Mouse (Mus musculus): ENCODE measurements around the gene E2f1. TPM values are rescaled to one million over a fixed set of nuclear protein-coding genes. Genes with fewer than 3 reads are reported as not detected.

The E2f1 gene
- polyA plus RNA-seq, 1 experiment from 2014 or later, result 7.3 TPM

DNA sequence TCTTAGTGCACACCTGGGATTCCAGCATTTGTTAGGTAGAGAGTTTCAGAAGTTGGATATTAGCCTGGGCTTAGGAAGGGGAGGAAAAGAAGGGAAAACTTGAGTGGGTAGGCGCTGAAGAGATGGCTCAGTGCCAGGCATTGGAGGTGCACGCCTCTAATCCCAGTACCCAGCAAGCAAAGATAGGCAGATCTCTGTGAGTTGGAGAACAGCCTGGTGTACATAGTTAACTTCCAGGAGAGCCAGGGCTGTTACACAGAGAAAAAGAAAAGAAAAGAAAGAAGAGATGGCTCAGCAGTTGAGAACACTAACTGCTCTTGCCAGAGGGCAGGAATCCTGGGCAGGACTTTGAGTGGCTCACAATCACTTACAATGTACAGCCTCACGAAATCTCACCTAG is 43.2 kb downstream of the E2f1 start:
- no peaks in the 10 kb centered on the region for H3K4me1 ChIP-seq (ENCODE audit: insufficient read depth)
- no peak overlapping the region for H3K9ac ChIP-seq (replicated peaks)
- ATAC-seq (no peak), DNase-seq (no peak)
- no peak overlapping the region for H3K27ac ChIP-seq (ENCODE audit: low read depth)
- no peaks in the 10 kb centered on the region for H3K9me3 ChIP-seq (ENCODE audit: low read length)
- no peaks in the 10 kb centered on the region for H3K27me3 ChIP-seq (ENCODE audit: insufficient read depth, low read length)
- H3K4me2 ChIP-seq (ENCODE audit: low read depth, low read length), result no peak overlapping the region
- WGBS (ENCODE audit: insufficient replicate concordance), result 72% methylated on average over 3 of the region's 3 CpGs
- H3K36me3 ChIP-seq (replicated peaks; ENCODE audit: insufficient read depth, low read length), result peaks cover 49% of the 10 kb centered on the region
- no peak for TF ChIP-seq EP300 (IDR thresholded peaks at IDR 0.05; ENCODE audit: low read depth)
- no peak for TF ChIP-seq CTCF (IDR thresholded peaks at IDR 0.05; ENCODE audit: low read depth)
- H3K4me3 ChIP-seq (ENCODE audit: low read depth, low read length), result no peak overlapping the region

- DNase-seq, result no peak
- TF ChIP-seq CTCF (IDR thresholded peaks at IDR 0.05; ENCODE audit: low read depth) (no peak), EP300 (IDR thresholded peaks at IDR 0.05; ENCODE audit: low read depth) (no peak)
- no peak overlapping the region for H3K9ac ChIP-seq (replicated peaks)
Measured at GRCm38 (mm10) chr2:154525285-154525684, 44.4 kb downstream of the E2f1 start.

DNA sequence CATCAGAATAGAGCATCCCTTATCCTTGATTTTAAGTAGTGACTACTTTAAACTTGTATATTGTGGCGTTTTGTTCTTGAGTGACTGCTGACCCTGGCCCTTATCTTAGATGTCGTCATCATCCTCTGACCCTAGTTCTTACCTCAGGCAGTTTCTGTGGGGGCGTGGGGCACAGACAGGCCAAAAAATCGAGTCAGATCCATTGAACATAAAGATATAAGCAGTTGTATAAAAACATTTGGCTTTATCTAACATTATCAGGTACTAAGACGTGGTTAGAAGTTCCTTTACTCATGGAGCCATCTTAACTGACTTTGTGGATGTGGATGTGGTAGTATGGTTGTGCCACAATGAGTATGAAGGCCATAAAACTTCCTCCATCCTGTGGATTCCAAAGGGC is 47.4 kb downstream of the E2f1 start:
- Histone ChIP-seq H3K4me3 (ENCODE audit: low read depth, low read length) (no peak overlapping the region), H3K27me3 (ENCODE audit: insufficient read depth, low read length) (no peaks in the 10 kb centered on the region), H3K36me3 (replicated peaks; ENCODE audit: insufficient read depth, low read length) (peaks cover 39% of the 10 kb centered on the region), H3K9me3 (ENCODE audit: low read length) (no peaks in the 10 kb centered on the region), H3K4me1 (ENCODE audit: insufficient read depth) (no peaks in the 10 kb centered on the region), H3K9ac (replicated peaks) (no peak overlapping the region), H3K4me2 (ENCODE audit: low read depth, low read length) (no peak overlapping the region), H3K27ac (ENCODE audit: low read depth) (no peak overlapping the region)
- 58% methylated on average over 5 of the region's 5 CpGs for WGBS (ENCODE audit: insufficient replicate concordance)
- no peak for DNase-seq
- no peak for TF ChIP-seq EP300 (IDR thresholded peaks at IDR 0.05; ENCODE audit: low read depth)
- TF ChIP-seq CTCF (IDR thresholded peaks at IDR 0.05; ENCODE audit: low read depth), result no peak
- ATAC-seq, result no peak

More at GRCm38 (mm10) chr2:154525285-154525684, 44.4 kb downstream of the E2f1 start:
- 77% methylated on average over 2 of the region's 2 CpGs for WGBS (ENCODE audit: insufficient replicate concordance)
- H3K4me2 ChIP-seq (ENCODE audit: low read depth, low read length), result no peak overlapping the region
- no peaks in the 10 kb centered on the region for H3K9me3 ChIP-seq (ENCODE audit: low read length)
- no peaks in the 10 kb centered on the region for H3K4me1 ChIP-seq (ENCODE audit: insufficient read depth)
- peaks cover 42% of the 10 kb centered on the region for H3K36me3 ChIP-seq (replicated peaks; ENCODE audit: insufficient read depth, low read length)
- H3K4me3 ChIP-seq (ENCODE audit: low read depth, low read length), result no peak overlapping the region
- ATAC-seq, result no peak
- H3K27me3 ChIP-seq (ENCODE audit: insufficient read depth, low read length), result no peaks in the 10 kb centered on the region
- H3K27ac ChIP-seq (ENCODE audit: low read depth), result no peak overlapping the region

- Histone ChIP-seq H3K9me3 (ENCODE audit: low read length) (no peaks in the 10 kb centered on the region), H3K4me2 (ENCODE audit: low read depth, low read length) (no peak overlapping the region), H3K36me3 (replicated peaks; ENCODE audit: insufficient read depth, low read length) (peaks cover 36% of the 10 kb centered on the region), H3K4me1 (ENCODE audit: insufficient read depth) (no peaks in the 10 kb centered on the region), H3K27me3 (ENCODE audit: insufficient read depth, low read length) (no peaks in the 10 kb centered on the region), H3K27ac (ENCODE audit: low read depth) (no peak overlapping the region), H3K9ac (replicated peaks) (no peak overlapping the region), H3K4me3 (ENCODE audit: low read depth, low read length) (no peak overlapping the region)
- no peak for ATAC-seq
- TF ChIP-seq EP300 (IDR thresholded peaks at IDR 0.05; ENCODE audit: low read depth) (no peak), CTCF (IDR thresholded peaks at IDR 0.05; ENCODE audit: low read depth) (no peak)
- DNase-seq, result no peak
Measured at GRCm38 (mm10) chr2:154521449-154521848, 48.2 kb downstream of the E2f1 start.

DNA sequence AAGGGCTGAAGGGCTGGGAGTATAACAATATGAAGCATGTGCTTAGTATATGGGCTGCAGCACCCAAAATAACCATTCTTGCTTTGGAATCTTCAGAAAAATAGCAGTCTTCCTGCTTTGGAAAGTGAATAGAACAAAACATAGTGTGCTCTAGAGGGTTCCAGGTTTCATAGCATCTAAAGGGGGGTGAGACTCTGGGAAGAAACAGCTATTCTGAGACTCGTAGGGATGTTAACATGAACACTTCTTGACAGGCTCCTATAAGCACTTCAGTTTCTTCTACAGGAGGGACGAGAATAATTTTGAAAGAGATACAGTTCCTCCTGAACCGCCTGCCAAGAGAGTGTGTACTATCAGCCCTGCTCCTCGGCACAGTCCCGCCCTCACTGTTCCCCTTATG is 52.3 kb downstream of the E2f1 start:
- TF ChIP-seq CTCF (IDR thresholded peaks at IDR 0.05; ENCODE audit: low read depth) (no peak), EP300 (IDR thresholded peaks at IDR 0.05; ENCODE audit: low read depth) (no peak)
- H3K36me3 ChIP-seq (replicated peaks; ENCODE audit: insufficient read depth, low read length), result peaks cover 10% of the 10 kb centered on the region; the same call in 1 of the 2 replicates
- no peak overlapping the region for H3K27ac ChIP-seq (ENCODE audit: low read depth)
- H3K4me1 ChIP-seq (ENCODE audit: insufficient read depth), result no peaks in the 10 kb centered on the region
- H3K9me3 ChIP-seq (ENCODE audit: low read length), result no peaks in the 10 kb centered on the region
- 76% methylated on average over 5 of the region's 5 CpGs for WGBS (ENCODE audit: insufficient replicate concordance)
- DNase-seq (no peak), ATAC-seq (no peak)
- no peak overlapping the region for H3K4me2 ChIP-seq (ENCODE audit: low read depth, low read length)
- H3K27me3 ChIP-seq (ENCODE audit: insufficient read depth, low read length), result no peaks in the 10 kb centered on the region
- H3K4me3 ChIP-seq (ENCODE audit: low read depth, low read length), result no peak overlapping the region
- H3K9ac ChIP-seq (replicated peaks), result no peak overlapping the region

GRCm38 (mm10) chr2:154516944-154517343 is 52.7 kb downstream of the E2f1 start:
- 81% methylated on average over 3 of the region's 3 CpGs for WGBS (ENCODE audit: insufficient replicate concordance)

GRCm38 (mm10) chr2:154510141-154510540 is 59.6 kb downstream of the E2f1 start:
- ATAC-seq (no peak), DNase-seq (no peak)
- Histone ChIP-seq H3K27me3 (ENCODE audit: insufficient read depth, low read length) (no peaks in the 10 kb centered on the region), H3K27ac (ENCODE audit: low read depth) (no peak overlapping the region), H3K4me1 (ENCODE audit: insufficient read depth) (peaks cover 4% of the 10 kb centered on the region; the same call in 1 of the 2 replicates), H3K4me3 (ENCODE audit: low read depth, low read length) (no peak overlapping the region), H3K4me2 (ENCODE audit: low read depth, low read length) (no peak overlapping the region), H3K9ac (replicated peaks) (no peak overlapping the region), H3K36me3 (replicated peaks; ENCODE audit: insufficient read depth, low read length) (peaks cover 11% of the 10 kb centered on the region; the same call in 1 of the 2 replicates), H3K9me3 (ENCODE audit: low read length) (no peaks in the 10 kb centered on the region)
- TF ChIP-seq CTCF (IDR thresholded peaks at IDR 0.05; ENCODE audit: low read depth), result no peak
- 84% methylated on average over 3 of the region's 3 CpGs for WGBS (ENCODE audit: insufficient replicate concordance)

More at GRCm38 (mm10) chr2:154516944-154517343, 52.7 kb downstream of the E2f1 start:
- ATAC-seq (no peak), DNase-seq (no peak)
- Histone ChIP-seq H3K9me3 (ENCODE audit: low read length) (no peaks in the 10 kb centered on the region), H3K27ac (ENCODE audit: low read depth) (no peak overlapping the region), H3K27me3 (ENCODE audit: insufficient read depth, low read length) (no peaks in the 10 kb centered on the region), H3K4me1 (ENCODE audit: insufficient read depth) (no peaks in the 10 kb centered on the region), H3K9ac (replicated peaks) (no peak overlapping the region), H3K4me3 (ENCODE audit: low read depth, low read length) (no peak overlapping the region), H3K36me3 (replicated peaks; ENCODE audit: insufficient read depth, low read length) (peaks cover 14% of the 10 kb centered on the region; the same call in 1 of the 2 replicates), H3K4me2 (ENCODE audit: low read depth, low read length) (no peak overlapping the region)
- TF ChIP-seq CTCF (IDR thresholded peaks at IDR 0.05; ENCODE audit: low read depth) (no peak), EP300 (IDR thresholded peaks at IDR 0.05; ENCODE audit: low read depth) (no peak)

Other genes starting within 250 kb of the E2f1 start
- 5.1 and 23.7 TPM in 2 replicates for gene Cdk5rap1, start 196.9 kb downstream of the E2f1 start, polyA plus RNA-seq (2015; fragmentation: Nextera tagmentation; extraction: Ambion mirVana)
- gene Snta1, start 161.8 kb downstream of the E2f1 start, polyA plus RNA-seq (2015; fragmentation: Nextera tagmentation; extraction: Ambion mirVana), result 4.7 and 6.0 TPM in 2 replicates
- gene Cbfa2t2, start 133.4 kb downstream of the E2f1 start, polyA plus RNA-seq (2015; fragmentation: Nextera tagmentation; extraction: Ambion mirVana), result 3.9 and 6.0 TPM in 2 replicates
- gene 1700003F12Rik, start 22.8 kb downstream of the E2f1 start, polyA plus RNA-seq (2015; fragmentation: Nextera tagmentation; extraction: Ambion mirVana), result 3.1 and 3.8 TPM in 2 replicates
- 0.07 TPM in 1 of 2 replicates, not detected in the other for gene Actl10, start 18.1 kb downstream of the E2f1 start, polyA plus RNA-seq (2015; fragmentation: Nextera tagmentation; extraction: Ambion mirVana)
- 0.13 and 0.19 TPM in 2 replicates for gene Necab3, start 11.0 kb downstream of the E2f1 start, polyA plus RNA-seq (2015; fragmentation: Nextera tagmentation; extraction: Ambion mirVana)
- gene Pxmp4, start 33.8 kb upstream of the E2f1 start, polyA plus RNA-seq (2015; fragmentation: Nextera tagmentation; extraction: Ambion mirVana), result 64.2 and 68.5 TPM in 2 replicates
- gene Zfp341, start 43.4 kb upstream of the E2f1 start, polyA plus RNA-seq (2015; fragmentation: Nextera tagmentation; extraction: Ambion mirVana), result 0.75 and 0.85 TPM in 2 replicates
- gene 4930519P11Rik, start 43.5 kb upstream of the E2f1 start, polyA plus RNA-seq (2015; fragmentation: Nextera tagmentation; extraction: Ambion mirVana), result 0.40 and 0.45 TPM in 2 replicates
- 11.9 and 13.1 TPM in 2 replicates for gene Chmp4b, start 81.8 kb upstream of the E2f1 start, polyA plus RNA-seq (2015; fragmentation: Nextera tagmentation; extraction: Ambion mirVana)
- gene Gm14214, start 200.1 kb upstream of the E2f1 start, polyA plus RNA-seq (2015; fragmentation: Nextera tagmentation; extraction: Ambion mirVana), result not detected in 2 replicates
- gene Raly, start 221.2 kb upstream of the E2f1 start, polyA plus RNA-seq (2015; fragmentation: Nextera tagmentation; extraction: Ambion mirVana), result 10.0 and 12.1 TPM in 2 replicates
- 0.31 TPM in 1 of 2 replicates, not detected in the other for gene a, start 221.5 kb upstream of the E2f1 start, polyA plus RNA-seq (2015; fragmentation: Nextera tagmentation; extraction: Ambion mirVana)

All from liver, postnatal 0 days (tissue).